Mouse (Mus musculus) embryonic fibroblast, embryonic 13.5 days (primary cell): ENCODE measurements around the gene Glyctk.

Experiments
- CTCF ChIP-seq: IDR thresholded peaks from 2 replicates; pipeline ENCODE4 v1.5.1; 2011; ENCODE audit warnings: mild to moderate bottlenecking, control low read depth, low read length, moderate library complexity, borderline replicate concordance; ENCODE audit not compliant: insufficient read depth
- POLR2A ChIP-seq: IDR thresholded peaks from 2 replicates; pipeline ENCODE4 v1.6.1; 2011; ENCODE audit warnings: low read depth, mild to moderate bottlenecking, control low read depth, low read length, moderate library complexity

DNA sequence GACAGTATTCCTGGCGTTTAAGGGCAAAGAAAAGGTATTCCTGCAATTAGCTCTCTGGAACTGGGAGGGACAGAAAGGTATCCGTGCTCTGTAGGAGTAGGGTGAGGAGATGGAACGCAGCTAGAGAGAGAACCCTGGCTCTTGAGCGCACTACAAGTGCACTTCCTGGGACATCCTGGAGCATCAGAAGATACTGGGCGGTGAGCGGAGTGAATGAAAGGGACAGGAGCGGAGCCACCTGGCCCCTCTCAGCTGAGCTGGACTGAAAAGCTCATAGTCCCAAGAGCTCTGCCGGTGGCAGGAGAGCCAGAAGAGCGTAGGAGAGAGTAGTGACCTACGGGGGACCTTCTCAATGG, 8.6 kb downstream of the Glyctk start:
- TF ChIP-seq CTCF, result no peak
- no peak for TF ChIP-seq POLR2A
